Mouse (Mus musculus) testis, adult 2 months (tissue): ENCODE measurements around the gene Rnf213.

Experiments
- CTCF ChIP-seq: fragments of 200-500 bp; IDR thresholded peaks from 2 replicates; pipeline ENCODE4 v1.5.1; 2012; ENCODE audit warnings: low read depth, mild to moderate bottlenecking, inconsistent platforms, low read length, moderate library complexity; ENCODE audit not compliant: control insufficient read depth, insufficient read depth, insufficient replicate concordance
- POLR2A ChIP-seq: fragments of 200-500 bp; IDR thresholded peaks from 2 replicates; pipeline ENCODE4 v1.6.1; 2012; ENCODE audit warnings: low read depth, mild to moderate bottlenecking, inconsistent platforms, low read length, moderate library complexity; ENCODE audit not compliant: control insufficient read depth

DNA sequence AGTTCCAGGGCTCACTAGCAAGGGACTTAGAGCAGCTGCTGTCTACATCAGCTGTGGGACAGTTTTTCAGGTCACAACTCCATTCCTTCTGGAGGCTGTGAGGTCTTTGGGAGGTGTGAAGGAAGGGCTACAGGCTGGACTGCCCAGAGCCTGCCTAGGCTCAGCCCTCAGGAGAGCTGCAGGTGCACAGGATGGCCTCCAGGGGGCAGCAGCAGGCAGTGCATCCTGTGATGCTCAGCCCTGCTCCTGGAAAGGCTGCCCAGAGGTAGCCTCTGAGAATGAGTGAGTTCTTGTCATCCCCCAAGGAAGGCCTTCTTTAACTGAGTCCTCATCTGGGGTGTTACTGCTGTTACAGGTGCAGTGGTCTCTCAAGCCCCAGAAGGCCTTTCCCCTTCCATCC is 110.8 kb downstream of the Rnf213 start:
- TF ChIP-seq POLR2A (no peak), CTCF (peak; percentile 97)
